In genomic region chr10:67264852-67265251, GRCm38 (mm10) we compare ENCODE assay signal across 9 mouse cellular contexts. TPM values are rescaled to one million over a fixed set of nuclear protein-coding genes. Genes with fewer than 3 reads are reported as not detected.
DNase-seq lines count a peak whose midpoint lies in the region; ATAC-seq and TF ChIP-seq lines count a peak whose summit lies in the region.
"Had no signal": no experiment of that assay in that cellular context is flagged by ENCODE, and none has a peak within 500 bp of the region (broad histone marks: within the 10 kb centered on the region; RNA-seq: fewer than 3 reads in every experiment).

No protein-coding gene starts in this region.

- 25% methylated on average over 1 of the region's 1 CpGs for WGBS in liver, embryonic 14.5 days (ENCODE audit: insufficient replicate concordance)

- no peak overlapping the region for H3K27ac ChIP-seq in liver, embryonic 14.5 days

- H3K4me2 ChIP-seq in liver, embryonic 14.5 days (ENCODE audit: low read depth), result no peak overlapping the region

- no peak overlapping the region for H3K4me3 ChIP-seq in liver, embryonic 14.5 days (ENCODE audit: insufficient read depth in 1 of 2, low read depth in 2 of 2, low read length in 2 of 2)
- H3K4me3 ChIP-seq: myocyte had no signal

- peak; percentile 33 to 38 for DNase-seq in cerebellum, adult 18-20 months
- peak; percentile 69 to 70 for DNase-seq in left cerebral cortex, postnatal 14 days (ENCODE audit: low spot score in 2 of 2)
- DNase-seq in left cerebral cortex, postnatal 36 days (ENCODE audit: low spot score in 2 of 2), result no peak
- peak; percentile 63 for DNase-seq in ZHBTc4 (ENCODE audit: low read depth, low spot score)
- DNase-seq in forelimb bud, embryonic 11.5 days (ENCODE audit: low read depth, low spot score), result peak; percentile 53
- peak in 1 of 3 experiments; percentile 9 for DNase-seq in liver, embryonic 14.5 days (ENCODE audit: low read depth in 3 of 3, low spot score in 3 of 3)
- DNase-seq in skeletal muscle tissue, adult 2 months (ENCODE audit: low read depth, low spot score), result peak; percentile 30

- no peaks in the 10 kb centered on the region for H3K9me3 ChIP-seq in liver, embryonic 14.5 days (ENCODE audit: control insufficient read depth, low read length)

- H3K9ac ChIP-seq in liver, embryonic 14.5 days (replicated peaks), result no peak overlapping the region

- intact Hi-C loops in left cerebral cortex, postnatal 14 days (cut with DNase I), result loop anchor here (2.0 kb wide), 1 partner anchor 46 kb away; no protein-coding TSS in a partner anchor
- intact Hi-C loops in left cerebral cortex, postnatal 36 days (cut with DNase I), result loop anchor here (1.0 to 10.0 kb wide), 2 partner anchors 46 to 360 kb away; no protein-coding TSS in a partner anchor

- H3K27me3 ChIP-seq in liver, embryonic 14.5 days (ENCODE audit: control insufficient read depth, insufficient read depth, low read length), result no peaks in the 10 kb centered on the region

- peaks cover 7% of the 10 kb centered on the region; the same call in 1 of the 2 replicates for H3K36me3 ChIP-seq in liver, embryonic 14.5 days (replicated peaks; ENCODE audit: control insufficient read depth, insufficient read depth, low read depth)

- TF ChIP-seq CTCF in liver, embryonic 14.5 days (IDR thresholded peaks at IDR 0.05; ENCODE audit: low read depth), result peak; percentile 74

- no peak for ATAC-seq in cerebellum, adult (ENCODE audit: insufficient number of reproducible peaks, low FRiP score, low TSS enrichment)
- no peak for ATAC-seq in liver, embryonic 14.5 days (ENCODE audit: insufficient read depth)

- TF ChIP-seq EP300 in liver, embryonic 14.5 days (IDR thresholded peaks at IDR 0.05; ENCODE audit: low read depth), result no peak

- H3K4me1 ChIP-seq in liver, embryonic 14.5 days (replicated peaks; ENCODE audit: control insufficient read depth in 2 of 2, insufficient read depth in 2 of 2, low read length in 1 of 2), result no peaks in the 10 kb centered on the region

RNA-seq across cellular contexts. Expression of gene Nrbf2, which starts 20.3 kb away (rescaled TPM):
- total RNA-seq in left cerebral cortex, postnatal 14 days (2021), result 10 to 100 TPM; 15.7 to 16.1 TPM
- 10 to 100 TPM; 17.8 to 18.1 TPM for total RNA-seq in left cerebral cortex, postnatal 36 days (2021)
- 3.4 and 5.5 TPM in 2 replicates for polyA plus RNA-seq in liver, embryonic 14.5 days (2012; rRNA removed)
- polyA plus RNA-seq in liver, embryonic 14.5 days (2014; fragmentation: Nextera tagmentation; extraction: Ambion mirVana), result 15.0 and 15.5 TPM in 2 replicates

Comparison
In these comparisons a context has a peak if more than half of its experiments do, and no peak if none do; other contexts are left out.
1. DNase-seq: peak in cerebellum, adult 18-20 months (2 of 2), left cerebral cortex, postnatal 14 days (2 of 2), ZHBTc4 (single experiment), forelimb bud, embryonic 11.5 days (single experiment) and skeletal muscle tissue, adult 2 months (single experiment); none in left cerebral cortex, postnatal 36 days (0 of 2).